In genomic region chr5:122770304-122770703, GRCm38 (mm10) we compare ENCODE assay signal across 8 mouse cellular contexts. TPM values are rescaled to one million over a fixed set of nuclear protein-coding genes. Genes with fewer than 3 reads are reported as not detected.
DNase-seq lines count a peak whose midpoint lies in the region; ATAC-seq lines count a peak whose summit lies in the region.

No protein-coding gene starts in this region.

- H3K27me3 ChIP-seq in midbrain, embryonic 13.5 days = no peaks in the 10 kb centered on the region
- H3K27me3 ChIP-seq in midbrain, embryonic 14.5 days (ENCODE audit: control insufficient read depth, insufficient read depth, low read length) = no peaks in the 10 kb centered on the region
- H3K27me3 ChIP-seq in embryonic facial prominence, embryonic 10.5 days (replicated peaks; ENCODE audit: low read depth, poor library complexity, severe bottlenecking) = no peaks in the 10 kb centered on the region
- H3K27me3 ChIP-seq in intestine, embryonic 14.5 days (replicated peaks; ENCODE audit: control insufficient read depth, insufficient read depth, low read length) = no peaks in the 10 kb centered on the region
- H3K27me3 ChIP-seq in neural tube, embryonic 14.5 days (ENCODE audit: control insufficient read depth, insufficient read depth, low read length) = no peaks in the 10 kb centered on the region

- H3K4me2 ChIP-seq in midbrain, embryonic 13.5 days (replicated peaks) = no peak overlapping the region
- no peak overlapping the region for H3K4me2 ChIP-seq in midbrain, embryonic 14.5 days (ENCODE audit: low read length)
- H3K4me2 ChIP-seq in intestine, embryonic 14.5 days (ENCODE audit: low read length) = no peak overlapping the region
- H3K4me2 ChIP-seq in neural tube, embryonic 14.5 days (ENCODE audit: low read depth, low read length) = no peak overlapping the region

- peak overlapping the region; percentile 15; the same call in 1 of the 2 replicates for H3K9ac ChIP-seq in midbrain, embryonic 13.5 days (replicated peaks)
- H3K9ac ChIP-seq in midbrain, embryonic 14.5 days (replicated peaks; ENCODE audit: low read length) = no peak overlapping the region
- no peak overlapping the region for H3K9ac ChIP-seq in intestine, embryonic 14.5 days (ENCODE audit: low read length)
- no peak overlapping the region for H3K9ac ChIP-seq in neural tube, embryonic 14.5 days (replicated peaks; ENCODE audit: low read depth, low read length)

- H3K4me1 ChIP-seq in midbrain, embryonic 13.5 days (replicated peaks) = 0 out of 2 replicates have a peak, but pooled peaks cover 5% of the 10 kb centered on the region
- H3K4me1 ChIP-seq in midbrain, embryonic 14.5 days (ENCODE audit: control insufficient read depth, insufficient read depth, low read length) = no peaks in the 10 kb centered on the region
- H3K4me1 ChIP-seq in embryonic facial prominence, embryonic 10.5 days = peaks cover 9% of the 10 kb centered on the region
- H3K4me1 ChIP-seq in intestine, embryonic 14.5 days (replicated peaks; ENCODE audit: control insufficient read depth, insufficient read depth, low read length) = 0 out of 2 replicates have a peak, but pooled peaks cover 8% of the 10 kb centered on the region
- peaks cover 6% of the 10 kb centered on the region; the same call in 1 of the 2 replicates for H3K4me1 ChIP-seq in neural tube, embryonic 14.5 days (ENCODE audit: control insufficient read depth, insufficient read depth, low read length)

- no peak overlapping the region for H3K4me3 ChIP-seq in midbrain, embryonic 13.5 days (replicated peaks)
- H3K4me3 ChIP-seq in midbrain, embryonic 14.5 days (replicated peaks; ENCODE audit: low read depth, low read length) = no peak overlapping the region
- H3K4me3 ChIP-seq in embryonic facial prominence, embryonic 10.5 days = no peak overlapping the region
- no peak overlapping the region for H3K4me3 ChIP-seq in intestine, embryonic 14.5 days (ENCODE audit: low read depth, low read length)
- no peak overlapping the region for H3K4me3 ChIP-seq in neural tube, embryonic 14.5 days (ENCODE audit: low read depth, low read length)

- H3K9me3 ChIP-seq in midbrain, embryonic 13.5 days = no peaks in the 10 kb centered on the region
- H3K9me3 ChIP-seq in midbrain, embryonic 14.5 days (ENCODE audit: control insufficient read depth, low read length) = no peaks in the 10 kb centered on the region
- peaks cover 8% of the 10 kb centered on the region; the same call in 1 of the 2 replicates for H3K9me3 ChIP-seq in embryonic facial prominence, embryonic 10.5 days
- no peaks in the 10 kb centered on the region for H3K9me3 ChIP-seq in intestine, embryonic 14.5 days (ENCODE audit: control insufficient read depth, low read length)
- H3K9me3 ChIP-seq in neural tube, embryonic 14.5 days (ENCODE audit: control insufficient read depth, low read length) = no peaks in the 10 kb centered on the region

- WGBS in midbrain, embryonic 13.5 days = 85% methylated on average over 7 of the region's 7 CpGs
- WGBS in midbrain, embryonic 14.5 days = 87% methylated on average over 7 of the region's 7 CpGs
- WGBS in embryonic facial prominence, embryonic 10.5 days = 69% methylated on average over 7 of the region's 7 CpGs
- 77% methylated on average over 7 of the region's 7 CpGs for WGBS in intestine, embryonic 14.5 days
- 75% methylated on average over 7 of the region's 7 CpGs for WGBS in neural tube, embryonic 14.5 days

- peak overlapping the region; percentile 47; the same call in 1 of the 2 replicates for H3K27ac ChIP-seq in midbrain, embryonic 13.5 days
- no peak overlapping the region for H3K27ac ChIP-seq in midbrain, embryonic 14.5 days (replicated peaks; ENCODE audit: low read depth, low read length)
- peak overlapping the region; percentile 62; the same call in 1 of the 2 replicates for H3K27ac ChIP-seq in embryonic facial prominence, embryonic 10.5 days (replicated peaks)
- peak overlapping the region; percentile 22; the same call in 1 of the 2 replicates for H3K27ac ChIP-seq in intestine, embryonic 14.5 days (ENCODE audit: low read depth)
- peak overlapping the region; percentile 28; the same call in 1 of the 2 replicates for H3K27ac ChIP-seq in neural tube, embryonic 14.5 days (ENCODE audit: low read depth, low read length)

- H3K36me3 ChIP-seq in midbrain, embryonic 13.5 days = peaks cover 12% of the 10 kb centered on the region
- 0 out of 2 replicates have a peak, but pooled peaks cover 4% of the 10 kb centered on the region for H3K36me3 ChIP-seq in midbrain, embryonic 14.5 days (ENCODE audit: control insufficient read depth, insufficient read depth, low read length)
- H3K36me3 ChIP-seq in embryonic facial prominence, embryonic 10.5 days (replicated peaks) = peaks cover 53% of the 10 kb centered on the region
- H3K36me3 ChIP-seq in intestine, embryonic 14.5 days (ENCODE audit: control insufficient read depth, insufficient read depth, low read length) = no peaks in the 10 kb centered on the region
- H3K36me3 ChIP-seq in neural tube, embryonic 14.5 days (ENCODE audit: control insufficient read depth, insufficient read depth, low read length) = no peaks in the 10 kb centered on the region

- DNase-seq in midbrain, embryonic 14.5 days = no peak
- no peak for DNase-seq in embryonic facial prominence, embryonic 10.5 days (ENCODE audit: low spot score)
- DNase-seq in intestine, embryonic 14.5 days (ENCODE audit: low spot score) = no peak
- DNase-seq in right cerebral cortex, postnatal 25 days = no peak
- DNase-seq in spleen, postnatal 14 days (ENCODE audit: low spot score in 2 of 2) = no peak

- no peak for ATAC-seq in midbrain, embryonic 13.5 days
- ATAC-seq in midbrain, embryonic 14.5 days (ENCODE audit: low FRiP score, low TSS enrichment) = no peak
- no peak for ATAC-seq in intestine, embryonic 14.5 days (replicated peaks; ENCODE audit: low FRiP score, low TSS enrichment, low read depth)
- no peak for ATAC-seq in neural tube, embryonic 14.5 days (ENCODE audit: low read depth)
- ATAC-seq in monocyte, adult 5-6 weeks (replicated peaks; ENCODE audit: insufficient number of reproducible peaks, low FRiP score, low TSS enrichment, poor library complexity, severe bottlenecking) = no peak

RNA-seq across cellular contexts. Expression of gene Camkk2, which starts 8.9 kb away (rescaled TPM):
- polyA plus RNA-seq in midbrain, embryonic 13.5 days (2015; fragmentation: Nextera tagmentation; extraction: Ambion mirVana) = 45.3 and 47.1 TPM in 2 replicates
- 46.0 and 51.7 TPM in 2 replicates for polyA plus RNA-seq in midbrain, embryonic 14.5 days (2014; fragmentation: Nextera tagmentation; extraction: Ambion mirVana)
- polyA plus RNA-seq in embryonic facial prominence, embryonic 10.5 days (2016; fragmentation: Nextera tagmentation; extraction: Ambion mirVana) = 21.9 and 26.3 TPM in 2 replicates
- polyA plus RNA-seq in intestine, embryonic 14.5 days (2014; fragmentation: Nextera tagmentation; extraction: Ambion mirVana) = 24.3 and 27.3 TPM in 2 replicates
- polyA plus RNA-seq in neural tube, embryonic 14.5 days (2014; fragmentation: Nextera tagmentation; extraction: Ambion mirVana) = 61.8 and 62.7 TPM in 2 replicates
- total RNA-seq in monocyte, adult 5-6 weeks (2017) = 63.5 to 74.7 TPM (median 70.1 TPM) in 3 replicates

RNA-seq across cellular contexts. Expression of gene Anapc5, which starts 50.8 kb away (rescaled TPM):
- 527 and 540 TPM in 2 replicates for polyA plus RNA-seq in midbrain, embryonic 13.5 days (2015; fragmentation: Nextera tagmentation; extraction: Ambion mirVana)
- 445 and 535 TPM in 2 replicates for polyA plus RNA-seq in midbrain, embryonic 14.5 days (2014; fragmentation: Nextera tagmentation; extraction: Ambion mirVana)
- 477 and 502 TPM in 2 replicates for polyA plus RNA-seq in embryonic facial prominence, embryonic 10.5 days (2016; fragmentation: Nextera tagmentation; extraction: Ambion mirVana)
- 448 and 490 TPM in 2 replicates for polyA plus RNA-seq in intestine, embryonic 14.5 days (2014; fragmentation: Nextera tagmentation; extraction: Ambion mirVana)
- 488 and 511 TPM in 2 replicates for polyA plus RNA-seq in neural tube, embryonic 14.5 days (2014; fragmentation: Nextera tagmentation; extraction: Ambion mirVana)
- total RNA-seq in monocyte, adult 5-6 weeks (2017) = 141 to 157 TPM (median 145 TPM) in 3 replicates
